Mouse (Mus musculus) ES-Bruce4 (cell line): ENCODE measurements around the gene Rai1.

Experiments used
- CTCF ChIP-seq: IDR thresholded peaks from one replicate; pipeline ENCODE4 v1.8.1; 2011; ENCODE audit warnings: low read depth, low read length
- POLR2A ChIP-seq: IDR thresholded peaks from one replicate; pipeline ENCODE4 v1.8.1; 2011; ENCODE audit warnings: low read length; ENCODE audit not compliant: insufficient read depth

- TF ChIP-seq POLR2A (no peak), CTCF (no peak)
Observed at GRCm38 (mm10) chr11:60103567-60103966, 1.2 kb upstream of the Rai1 start.
